Mouse (Mus musculus) kidney, adult 2 months (tissue): Measurements from ENCODE around the gene Lrrc58.

ENCODE experiments used
- CTCF ChIP-seq: fragments of 200-500 bp; conservative IDR thresholded peaks from 2 replicates; pipeline ENCODE4 v1.5.1; 2011; ENCODE audit warnings: low read depth, mild to moderate bottlenecking, control low read depth, low read length, moderate library complexity, mixed read lengths; ENCODE audit not compliant: insufficient read depth, insufficient read length
- POLR2A ChIP-seq: fragments of 200-500 bp; IDR thresholded peaks from one replicate; pipeline ENCODE4 v1.6.1; 2011; ENCODE audit warnings: low read depth, low read length, control low read depth

- TF ChIP-seq CTCF (no peak), POLR2A (no peak)
These were observed 25.8 kb downstream of the Lrrc58 start for GRCm38 (mm10) chr16:37893942-37894341.
